In genomic region chr10:85011066-85011465, GRCm38 (mm10) we compare ENCODE assay signal across 11 mouse cellular contexts.
"Had no signal": no experiment of that assay in that cellular context is flagged by ENCODE, and none has a peak within 500 bp of the region (broad histone marks: within the 10 kb centered on the region; RNA-seq: fewer than 3 reads in every experiment).

No protein-coding gene starts in this region.

- H3K4me1 ChIP-seq: kidney, embryonic 15.5 days; limb, embryonic 10.5 days had no signal

- DNase-seq: kidney, adult 2 months; kidney, postnatal 14 days; lung, adult 2 months; lung, postnatal 36 days had no signal

- H3K4me3 ChIP-seq: kidney, embryonic 15.5 days; left cerebral cortex, adult 2 months; limb, embryonic 10.5 days; liver, embryonic 15.5 days; midbrain, embryonic 13.5 days; neural tube, embryonic 12.5 days had no signal

- H3K27ac ChIP-seq: kidney, embryonic 15.5 days; left cerebral cortex, adult 2 months; limb, embryonic 10.5 days; liver, embryonic 15.5 days; midbrain, embryonic 13.5 days; neural tube, embryonic 12.5 days; stomach, postnatal 0 days had no signal
